Mouse (Mus musculus): ENCODE results near the gene Tmem86b.

Gene Tmem86b

DNA sequence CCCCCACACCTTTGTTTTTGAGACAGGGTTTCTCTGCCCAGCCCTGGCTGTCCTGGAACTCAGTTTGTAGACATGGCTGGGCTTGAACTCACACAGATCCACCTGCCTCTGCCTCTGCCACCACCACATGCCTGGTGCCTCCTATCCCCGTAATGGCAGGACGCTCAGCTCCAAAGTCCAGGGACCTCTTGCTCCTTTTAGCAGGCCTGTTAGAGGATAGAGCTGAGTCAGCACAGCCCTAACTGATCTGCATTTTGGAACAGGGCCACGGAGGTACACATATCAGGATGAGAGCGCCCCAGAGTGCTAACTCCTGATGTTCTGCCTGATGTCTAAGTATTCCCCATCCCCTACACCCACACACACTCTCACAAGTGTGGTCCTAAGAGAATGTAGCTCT lies at the start of gene Tmem86b:
Gene Tmem86b (minus strand): TSS at position 392 of the 400 bp plus-strand sequence.
- no peak for DNase-seq (ENCODE audit: low read depth, low spot score)

DNA sequence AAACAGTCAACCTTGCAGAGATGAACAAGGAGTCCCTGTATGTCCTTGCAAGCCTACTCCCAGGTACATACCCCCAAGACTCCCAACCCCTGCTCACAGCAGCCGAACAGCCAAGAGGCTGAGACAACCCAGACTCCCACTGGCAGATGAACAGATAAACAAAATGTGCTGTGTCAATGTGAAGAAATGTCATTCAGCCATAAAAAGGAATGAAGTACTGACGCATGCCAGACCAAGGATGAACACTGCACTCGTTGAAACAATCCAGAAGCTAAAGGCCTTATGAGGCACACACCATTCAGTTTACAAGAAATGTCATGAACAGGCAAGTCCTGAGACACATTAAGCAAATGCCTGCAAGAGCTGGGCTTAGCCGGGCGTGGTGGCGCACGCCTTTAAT lies 44.0 kb upstream of the Tmem86b start:
- no peak for DNase-seq (ENCODE audit: low read depth, low spot score)

DNA sequence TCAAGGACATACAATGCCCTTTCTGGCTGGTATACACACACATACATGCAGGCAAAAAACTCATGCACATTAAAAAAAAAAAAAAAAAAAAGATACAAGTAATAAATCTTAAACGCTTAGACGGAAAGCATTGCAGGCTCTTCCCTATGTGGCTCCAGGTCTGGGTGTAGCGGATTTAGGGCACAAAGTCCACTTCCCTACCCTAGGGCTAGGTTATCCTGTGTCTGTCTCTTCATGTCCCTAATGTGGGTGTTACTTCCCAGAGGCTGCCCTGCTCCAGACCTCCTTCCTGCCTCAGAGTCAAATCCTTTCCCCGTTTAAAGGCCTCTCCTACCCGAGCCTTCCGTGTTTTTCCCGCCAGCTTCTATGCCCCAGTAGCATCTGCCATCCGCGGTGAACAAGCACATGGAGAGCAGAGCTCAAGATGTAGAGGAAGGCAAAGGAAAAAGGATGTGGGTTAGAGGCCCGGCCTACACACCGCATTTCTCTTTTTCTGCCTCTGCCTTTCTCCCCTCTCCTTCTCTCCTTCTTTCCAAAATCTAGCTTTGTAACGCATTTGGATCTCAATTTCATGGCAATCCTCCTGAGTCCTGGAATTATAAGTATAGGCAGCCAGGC lies 43.0 kb upstream of the Tmem86b start:
- DNase-seq (ENCODE audit: low read depth, low spot score), result no peak

DNA sequence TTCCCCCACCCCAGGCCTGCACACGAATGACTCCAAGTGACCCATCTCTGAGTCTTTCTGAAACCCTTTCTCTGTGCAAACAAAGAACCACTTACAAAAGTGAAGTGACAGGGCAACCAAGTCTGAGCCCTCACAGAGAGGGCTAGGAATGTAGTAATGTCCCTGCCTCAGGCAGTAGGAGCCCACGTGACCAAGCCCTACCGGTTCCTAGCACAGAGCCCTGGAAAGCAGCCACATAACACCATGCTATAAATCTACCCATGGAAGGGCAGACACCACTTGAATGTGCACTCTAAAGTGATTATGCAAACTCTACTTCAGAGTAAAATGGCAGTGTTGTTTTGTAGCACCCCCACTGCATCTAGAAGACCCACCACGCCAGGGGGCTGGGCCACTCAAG lies 40.7 kb upstream of the Tmem86b start:
- DNase-seq (ENCODE audit: low read depth, low spot score), result peak; percentile 54

DNA sequence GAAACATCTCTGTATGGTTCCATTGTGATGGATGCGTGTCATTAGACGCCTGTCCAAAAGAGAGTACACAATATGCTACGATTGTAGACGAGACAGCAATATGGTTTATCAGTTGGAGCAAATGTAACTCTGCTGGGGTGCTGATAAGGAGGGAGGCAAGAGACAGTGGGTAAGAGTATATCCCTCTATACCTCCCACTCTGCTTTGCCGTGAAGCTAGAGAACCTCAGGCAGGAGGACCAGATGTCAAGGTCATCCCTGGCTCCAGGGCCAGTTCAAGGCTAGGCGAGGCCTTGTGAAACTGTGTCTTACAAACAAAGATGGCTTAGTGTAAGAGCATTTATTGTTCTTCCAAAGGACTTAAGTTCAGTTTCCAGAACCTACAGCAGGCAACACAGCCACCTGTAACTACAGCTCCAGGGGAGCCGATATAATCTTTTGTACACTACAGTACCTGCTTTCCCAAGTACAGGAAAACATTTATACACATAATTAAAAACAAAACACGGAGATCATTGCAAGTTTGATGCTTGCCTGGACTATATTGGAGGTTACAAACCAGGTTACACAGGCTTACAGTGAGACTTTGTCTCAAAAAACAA lies 39.5 kb upstream of the Tmem86b start:
- no peak for DNase-seq (ENCODE audit: low read depth, low spot score)

DNA sequence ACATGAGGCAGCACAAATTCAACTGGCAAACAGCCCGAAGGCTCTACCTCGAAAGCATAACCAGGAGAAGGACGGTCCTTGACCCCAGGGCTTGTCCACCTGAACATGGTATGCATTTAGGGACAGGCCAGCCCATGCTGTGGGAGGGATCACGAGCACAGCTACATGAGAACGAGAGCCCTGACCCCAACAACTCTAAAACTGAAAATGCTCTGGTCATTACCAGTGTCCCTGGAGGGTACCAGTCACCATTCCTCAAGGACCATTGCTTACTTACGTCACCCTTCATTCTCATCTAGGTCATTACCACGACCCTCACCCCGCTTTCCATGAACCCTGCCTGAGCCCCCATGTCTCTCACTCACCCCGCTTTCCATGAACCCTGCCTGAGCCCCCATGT lies 37.9 kb upstream of the Tmem86b start:
- DNase-seq (ENCODE audit: low read depth, low spot score), result no peak

DNA sequence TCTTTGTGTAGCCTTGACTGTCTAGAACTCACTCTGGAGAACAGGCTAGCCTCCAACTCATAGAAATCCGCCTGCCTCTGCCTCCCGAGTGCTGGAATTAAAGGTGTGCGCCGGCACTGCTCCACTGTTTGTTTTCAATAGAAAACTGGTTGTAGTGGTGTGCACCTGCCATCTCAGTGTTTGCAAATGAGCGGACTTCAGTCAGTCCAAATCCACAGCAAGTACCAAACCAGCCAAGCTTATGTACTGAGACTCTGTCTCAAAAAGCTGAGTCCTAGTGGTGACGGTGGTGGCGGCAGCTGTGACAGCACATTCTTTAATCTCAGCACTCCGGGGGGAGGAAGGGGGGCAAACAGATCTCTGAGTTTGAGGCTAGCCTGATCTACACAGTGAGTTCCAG lies 37.3 kb upstream of the Tmem86b start:
- no peak for DNase-seq (ENCODE audit: low read depth, low spot score)

DNA sequence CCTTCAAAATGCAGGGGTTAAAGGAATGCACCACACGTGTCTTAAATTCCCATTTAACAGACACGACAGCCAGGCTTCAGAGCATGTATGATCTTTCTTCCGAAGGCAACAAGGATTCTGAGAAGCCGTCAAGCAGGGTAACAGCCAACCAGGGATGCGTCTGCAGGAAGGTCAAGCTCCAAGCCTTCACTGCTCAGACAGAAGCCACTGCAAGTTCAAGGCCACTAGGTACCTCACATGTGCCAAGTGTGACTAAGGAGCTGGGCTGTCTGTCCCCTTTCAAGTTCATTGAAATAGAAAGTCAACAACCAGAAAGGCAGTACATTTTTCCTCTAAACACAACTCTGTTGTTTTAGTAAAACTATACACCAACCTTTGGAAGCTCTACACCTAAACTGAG lies 35.6 kb upstream of the Tmem86b start:
- DNase-seq (ENCODE audit: low read depth, low spot score), result no peak

DNA sequence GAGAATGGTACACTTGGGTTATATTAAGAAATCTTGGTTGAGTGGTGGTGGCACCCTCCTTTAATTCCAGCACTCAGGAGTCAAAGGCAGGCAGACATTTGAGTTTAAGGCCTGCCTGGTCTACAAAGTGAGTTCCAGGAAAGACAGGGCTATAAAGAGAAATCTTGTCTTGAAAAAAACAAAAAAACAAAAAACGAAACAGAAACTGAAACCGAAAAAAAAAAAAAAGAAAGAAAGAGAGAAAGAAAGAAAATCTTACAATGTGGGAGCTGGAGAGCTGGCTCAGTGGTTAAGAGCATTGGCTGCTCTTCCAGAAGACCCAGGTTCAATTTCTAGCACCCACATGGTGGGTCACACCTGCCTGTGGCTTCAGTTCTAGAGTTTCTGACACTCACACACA lies 32.5 kb upstream of the Tmem86b start:
- no peak for DNase-seq (ENCODE audit: low read depth, low spot score)

DNA sequence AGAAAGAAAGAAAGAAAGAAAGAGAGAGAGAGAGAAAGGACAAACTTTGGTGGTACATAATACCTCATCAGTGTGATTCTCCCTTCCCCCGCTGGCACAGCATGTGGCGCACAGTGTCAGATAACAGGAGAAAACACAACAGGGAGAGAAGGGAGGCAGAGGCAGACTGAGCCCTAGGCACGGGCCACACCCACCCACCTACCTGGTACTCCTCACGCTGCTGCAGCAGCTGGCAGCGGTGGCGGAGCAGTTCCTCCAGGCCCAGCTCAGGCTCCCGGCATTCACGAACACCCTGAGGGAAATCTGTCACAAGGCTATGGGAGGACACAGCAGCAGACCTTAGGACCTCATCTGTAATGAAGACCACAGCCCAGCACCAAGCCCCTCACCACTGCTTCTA lies 32.0 kb upstream of the Tmem86b start:
- DNase-seq (ENCODE audit: low read depth, low spot score), result peak; percentile 55

DNA sequence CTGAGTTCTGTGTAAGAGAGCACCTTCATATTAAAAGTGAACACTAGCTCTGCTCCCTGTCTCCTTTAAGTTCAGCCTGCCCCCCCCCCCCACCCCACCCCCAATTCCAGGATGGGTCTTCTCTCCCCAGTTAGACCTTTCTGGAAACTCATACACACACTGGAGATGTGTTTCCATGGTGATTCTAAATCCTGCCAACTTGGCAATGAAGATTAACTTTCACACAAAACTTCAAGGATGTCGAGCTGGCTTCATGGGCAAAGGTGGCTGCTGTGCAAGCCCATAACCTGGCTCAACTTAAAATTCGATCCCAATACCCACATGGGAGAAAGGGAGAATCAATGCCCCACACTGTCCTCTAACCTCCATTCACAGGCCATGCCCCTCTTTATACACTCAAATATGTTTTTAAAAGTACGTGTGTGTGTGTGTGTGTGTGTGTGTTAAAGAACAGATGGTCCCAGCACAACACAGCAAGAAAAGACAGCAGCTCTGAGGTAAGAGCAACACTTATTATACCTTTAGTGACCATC lies 28.8 kb upstream of the Tmem86b start:
- peak; percentile 29 for DNase-seq (ENCODE audit: low read depth, low spot score)

DNA sequence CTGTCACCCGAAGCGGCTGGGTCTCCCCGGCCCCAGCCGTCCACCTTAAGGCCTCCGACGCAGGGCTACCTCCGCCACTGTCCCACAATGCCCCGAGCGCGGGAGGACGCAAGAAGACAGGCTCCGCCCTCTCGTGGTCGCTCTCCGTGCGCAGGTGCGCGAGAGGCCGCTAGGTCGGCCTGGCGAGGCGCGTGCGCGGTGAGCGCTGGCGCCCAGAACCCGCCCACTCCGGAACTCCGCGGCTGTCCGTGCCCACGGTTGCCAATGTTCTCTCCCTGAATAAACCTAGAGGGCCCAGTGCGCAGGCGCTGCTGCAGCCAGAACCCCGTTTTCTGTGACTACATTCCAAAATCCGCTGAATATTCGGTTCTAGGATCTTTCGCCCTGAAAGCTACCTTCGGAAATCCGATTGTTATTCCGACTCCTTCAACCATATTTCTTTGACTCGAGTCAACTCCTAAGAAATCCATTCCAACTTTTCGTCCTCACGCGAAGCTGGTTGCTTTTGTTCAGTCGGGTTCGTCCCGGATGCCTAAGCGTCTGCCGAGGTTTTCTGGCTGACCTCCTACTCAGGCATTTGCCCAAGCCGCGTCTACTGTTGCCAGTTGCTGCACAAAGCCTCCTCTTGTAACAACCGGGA lies 27.8 kb upstream of the Tmem86b start, which contains the start of gene Ppp6r1:
Gene Ppp6r1 (minus strand): TSS at position 108 of the 640 bp plus-strand sequence.
- DNase-seq (ENCODE audit: low read depth, low spot score), result peak; percentile 100

DNA sequence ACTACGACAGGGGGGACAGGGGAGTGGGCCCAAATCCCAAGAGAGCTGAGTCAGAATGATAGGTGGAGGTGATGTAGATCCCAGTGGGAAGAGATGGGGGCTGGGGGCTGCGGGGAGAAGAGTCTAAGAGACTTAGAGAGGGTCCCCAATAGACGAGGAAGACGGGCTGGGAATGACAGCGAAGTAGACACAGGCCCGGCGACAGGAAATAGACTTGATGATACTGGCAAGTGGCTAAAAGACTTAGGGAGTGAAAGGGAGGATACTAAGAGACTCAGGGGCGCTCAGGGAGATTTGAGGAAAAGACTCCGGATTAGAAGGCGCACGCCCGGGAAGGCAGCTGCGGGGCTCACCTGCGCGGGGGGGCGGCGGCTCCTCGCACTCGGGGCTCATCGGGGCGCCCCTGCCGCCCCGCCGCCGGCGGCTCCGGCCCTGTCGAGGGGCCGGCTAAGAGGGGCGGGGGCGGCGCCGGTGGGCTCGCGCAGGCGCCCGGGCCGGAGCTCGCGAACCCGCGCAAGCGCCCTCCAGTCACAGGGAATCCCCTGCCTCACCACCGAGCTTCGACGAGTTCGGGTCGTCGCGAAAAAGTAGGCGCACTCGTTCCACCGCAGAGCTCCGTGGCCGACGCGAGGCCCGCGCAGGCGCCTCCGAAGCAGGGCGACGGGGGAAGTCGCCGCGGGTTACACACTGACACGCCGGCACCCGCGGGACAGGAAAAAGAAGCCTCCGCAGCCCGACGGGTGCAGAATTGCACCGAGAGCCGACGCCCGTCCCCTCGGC lies 27.1 kb upstream of the Tmem86b start:
- no peak for DNase-seq (ENCODE audit: low read depth, low spot score)

DNA sequence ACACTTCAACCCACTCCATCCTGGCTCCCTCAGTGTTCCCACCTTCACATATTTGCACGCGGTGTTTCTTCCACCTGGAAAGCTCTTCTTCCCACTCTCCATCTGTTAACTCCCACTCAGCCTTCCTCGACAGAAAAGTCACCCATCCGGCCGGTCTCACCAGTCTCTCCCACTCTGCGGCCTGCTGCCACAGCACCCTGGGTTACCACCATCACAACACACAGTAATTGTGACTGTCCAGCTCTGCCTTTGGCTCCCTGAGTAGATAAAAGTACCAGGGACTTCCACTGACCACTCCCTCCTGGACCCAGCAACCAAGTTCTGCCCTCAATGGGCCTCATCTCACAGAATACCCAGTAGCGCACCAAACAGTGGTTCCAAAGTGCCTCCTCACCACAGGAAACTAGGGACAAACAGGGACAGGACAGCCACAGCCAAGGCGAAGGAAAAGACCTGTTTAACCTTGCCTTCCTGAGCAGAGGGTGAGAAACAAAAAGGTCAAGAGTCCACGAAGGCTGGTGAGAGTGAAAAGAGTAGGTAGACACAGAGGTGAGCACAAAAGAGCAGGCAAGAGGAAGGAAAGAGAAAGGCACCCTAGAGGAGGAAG lies 26.4 kb upstream of the Tmem86b start:
- DNase-seq (ENCODE audit: low read depth, low spot score), result peak; percentile 72

DNA sequence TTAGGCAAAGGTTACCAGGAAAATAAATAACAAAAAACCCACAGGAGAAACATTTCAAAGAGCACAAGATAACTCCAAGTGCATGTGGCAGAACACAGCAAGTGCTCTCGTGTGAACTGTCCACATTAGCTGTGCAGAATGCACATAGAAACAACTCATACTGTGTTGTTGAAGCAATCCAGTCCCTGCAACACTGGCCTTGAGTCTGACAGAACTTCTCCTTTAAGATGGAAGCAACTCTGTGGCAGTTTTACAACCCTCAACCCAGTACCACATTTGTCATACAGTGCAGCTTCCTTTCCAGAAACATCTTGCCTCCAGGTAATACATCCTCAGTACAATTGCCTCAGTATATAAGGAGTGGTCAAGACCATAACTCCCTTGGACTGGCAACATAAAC lies 25.6 kb upstream of the Tmem86b start:
- DNase-seq (ENCODE audit: low read depth, low spot score), result no peak

DNA sequence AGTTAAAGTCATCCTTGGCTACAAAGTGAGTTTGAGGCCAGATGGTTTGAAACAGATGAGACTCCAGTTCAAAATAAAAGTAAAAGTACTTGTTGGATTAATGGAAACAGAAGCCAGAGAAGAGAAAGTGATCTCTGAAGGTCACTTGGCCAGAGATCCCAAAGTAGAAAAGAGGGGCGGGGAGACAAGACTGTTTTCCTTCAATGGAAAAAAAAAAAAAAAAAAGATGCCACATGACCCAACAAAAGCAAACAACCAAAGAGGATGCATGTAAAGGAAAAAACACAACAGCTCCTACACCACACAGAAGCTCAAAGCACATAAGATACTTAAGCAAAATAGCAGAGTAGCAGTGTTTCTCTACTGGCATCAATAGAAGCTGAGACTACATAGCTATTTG lies 24.7 kb upstream of the Tmem86b start:
- DNase-seq (ENCODE audit: low read depth, low spot score), result no peak

DNA sequence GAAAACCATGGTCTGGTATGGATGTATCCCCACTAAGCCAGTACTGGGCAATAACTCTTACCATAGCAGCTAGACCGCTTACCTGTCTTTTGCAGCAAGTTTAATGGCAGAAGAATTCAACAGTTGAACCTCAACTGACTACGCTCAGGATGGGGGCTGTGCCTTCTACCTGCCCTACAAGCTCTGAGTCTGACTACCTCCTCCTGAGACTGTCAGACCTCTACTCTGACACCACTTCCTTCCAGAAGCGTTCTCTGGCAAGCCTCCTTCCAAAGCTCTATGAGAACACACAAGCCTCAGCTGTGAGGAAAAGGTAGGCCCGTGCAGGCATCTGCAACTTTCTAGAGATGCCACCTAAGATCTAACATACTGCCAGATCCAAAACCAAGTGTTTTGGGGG lies 24.2 kb upstream of the Tmem86b start:
- DNase-seq (ENCODE audit: low read depth, low spot score), result no peak

DNA sequence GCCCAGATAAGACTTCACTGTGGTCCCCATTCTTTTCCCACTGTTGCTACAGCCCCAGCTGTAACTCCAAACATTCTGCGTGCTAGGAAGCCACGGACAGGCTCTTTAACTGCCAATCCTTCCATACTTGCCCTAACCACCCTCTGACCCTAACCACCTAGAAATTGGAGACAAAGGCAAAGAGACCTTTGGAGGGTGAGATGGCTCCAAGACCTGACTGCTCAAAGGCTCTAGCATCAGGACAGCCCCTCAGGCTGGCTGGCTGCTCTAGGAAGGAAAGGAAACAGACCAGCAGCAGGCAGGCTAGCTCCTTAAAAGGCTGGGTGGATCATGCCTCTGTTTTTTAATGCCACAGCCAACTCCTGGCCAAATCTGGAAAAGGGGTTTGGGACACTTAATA lies 23.0 kb upstream of the Tmem86b start:
- DNase-seq (ENCODE audit: low read depth, low spot score), result no peak

DNA sequence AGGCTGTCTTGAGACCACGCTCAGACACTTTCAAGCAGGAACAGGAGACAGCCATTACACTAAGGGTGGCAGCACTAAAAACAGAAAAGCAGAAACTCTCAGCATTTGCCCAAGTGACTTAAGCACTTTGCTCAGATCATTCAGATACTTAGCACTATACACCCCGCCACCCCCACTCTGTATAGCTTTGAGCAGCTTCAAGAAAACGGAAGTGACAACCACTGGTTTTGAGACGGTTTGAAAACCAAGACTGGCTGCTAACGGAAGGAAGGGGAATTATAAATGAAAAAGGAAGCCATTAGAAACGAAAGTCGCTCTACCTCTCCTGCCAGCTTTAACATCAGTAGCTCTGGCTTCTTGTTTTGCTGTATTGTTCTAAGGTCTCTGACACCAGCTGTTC lies 22.6 kb upstream of the Tmem86b start:
- DNase-seq (ENCODE audit: low read depth, low spot score), result peak; percentile 64

DNA sequence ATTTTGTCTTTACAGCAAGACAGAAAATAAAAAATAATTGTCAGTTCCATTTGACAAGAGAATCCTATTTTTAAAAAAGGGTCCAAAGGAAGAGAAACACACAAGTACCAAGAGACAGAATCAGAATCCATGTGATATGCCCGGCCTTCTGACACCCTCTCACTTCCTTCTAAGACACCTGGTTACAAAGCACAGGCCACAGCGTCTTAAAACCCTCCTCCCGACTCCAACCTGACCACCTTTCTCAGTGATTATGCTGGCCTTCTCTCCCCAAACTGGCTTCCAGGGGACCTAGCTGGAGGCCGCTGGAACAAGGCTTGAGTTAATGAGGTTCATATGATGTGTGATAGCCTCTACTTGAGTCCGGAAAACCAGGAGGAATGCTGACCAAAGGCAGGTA lies 22.1 kb upstream of the Tmem86b start:
- no peak for DNase-seq (ENCODE audit: low read depth, low spot score)

DNA sequence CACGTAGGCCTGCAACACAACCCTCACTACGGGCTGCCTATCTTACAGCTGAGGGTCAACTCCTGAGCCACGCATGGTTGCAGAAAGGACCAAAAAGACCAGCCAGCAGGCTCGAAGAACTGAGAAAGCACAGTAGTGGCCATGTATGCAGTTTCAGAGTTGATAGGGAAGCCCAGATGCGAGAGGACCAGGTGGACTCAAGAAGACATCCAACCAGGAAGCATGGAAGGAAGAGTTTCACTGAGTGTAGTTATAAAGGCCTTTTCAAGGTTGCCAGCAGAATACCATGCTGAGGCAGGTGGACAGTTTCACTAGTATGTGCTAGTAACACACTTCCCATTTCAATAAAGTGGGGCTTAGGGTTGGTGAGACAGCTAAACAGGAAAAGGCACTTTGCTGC lies 21.5 kb upstream of the Tmem86b start:
- no peak for DNase-seq (ENCODE audit: low read depth, low spot score)

DNA sequence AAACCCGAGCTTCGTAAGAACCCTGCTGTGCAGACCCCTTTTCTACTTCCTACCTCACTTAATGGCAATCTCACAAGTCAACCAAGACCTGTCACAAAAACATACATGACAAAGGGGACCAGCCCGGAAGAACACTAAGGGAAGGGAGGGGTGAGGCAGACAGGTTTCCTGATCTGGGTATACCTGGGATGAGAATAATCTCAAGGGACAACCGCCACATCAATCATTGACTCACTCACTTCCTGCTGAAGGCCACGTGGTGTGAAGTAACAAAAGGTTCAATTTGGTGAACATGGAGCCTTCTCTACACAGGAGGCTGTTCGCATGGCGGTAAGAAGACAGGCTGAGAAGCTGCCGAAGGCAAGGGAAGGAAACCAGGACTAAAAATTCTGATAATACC lies 20.4 kb upstream of the Tmem86b start:
- no peak for DNase-seq (ENCODE audit: low read depth, low spot score)
